Mouse (Mus musculus) heart, postnatal 10 days (tissue): ENCODE measurements around the gene Gpr176. TPM values are rescaled to one million over a fixed set of nuclear protein-coding genes. Genes with fewer than 3 reads are reported as not detected.

Experiments used
- DNase-seq, 2 experiments: peaks; one replicate each; pipeline ENCODE4 v3.0.0; 2021
- intact Hi-C: fragments of 180-260 bp; cut with DNase I; formaldehyde crosslinking; loops from one replicate; pipeline ENCODE4 v1.15.1; 2025
- total RNA-seq, 2 experiments: library from RNA; stranded (reverse); gene quantifications; 2 replicates each; pipeline ENCODE4 v1.2.3; 2021

Gpr176 gene
- total RNA-seq, 2 experiments from 2014 or later: 0.20 to 0.31 TPM

GRCm38 (mm10) chr2:118375522-118375921, 2.3 kb upstream of the Gpr176 start:
- no peak for DNase-seq
- intact Hi-C loops: no loop called here

- peak; percentile 67 to 72 for DNase-seq
- intact Hi-C loops: no loop called here
Observed at GRCm38 (mm10) chr2:118373572-118374279, 507 bp upstream of the Gpr176 start.

- peak in 1 of 2 experiments; percentile 2 for DNase-seq
- intact Hi-C loops: no loop called here
Observed at GRCm38 (mm10) chr2:118372561-118372900, 688 bp downstream of the Gpr176 start.

GRCm38 (mm10) chr2:118371841-118372240, 1.4 kb downstream of the Gpr176 start:
- no peak for DNase-seq
- intact Hi-C loops: no loop called here

GRCm38 (mm10) chr2:118355138-118355719, 18.0 kb downstream of the Gpr176 start:
- intact Hi-C loops: no loop called here
- no peak for DNase-seq

- intact Hi-C loops: no loop called here
Observed at GRCm38 (mm10) chr2:118353916-118354403, 19.3 kb downstream of the Gpr176 start.

GRCm38 (mm10) chr2:118353498-118353897, 19.7 kb downstream of the Gpr176 start:
- DNase-seq: peak in 1 of 2 experiments; percentile 3
- intact Hi-C loops: no loop called here

More at GRCm38 (mm10) chr2:118353916-118354403, 19.3 kb downstream of the Gpr176 start:
- peak; percentile 19 to 21 for DNase-seq

GRCm38 (mm10) chr2:118345535-118345934, 27.7 kb downstream of the Gpr176 start:
- intact Hi-C loops: no loop called here
- no peak for DNase-seq

GRCm38 (mm10) chr2:118343897-118344296, 29.3 kb downstream of the Gpr176 start:
- intact Hi-C loops: no loop called here

GRCm38 (mm10) chr2:118341295-118341694, 31.9 kb downstream of the Gpr176 start:
- intact Hi-C loops: no loop called here
- DNase-seq: no peak

More at GRCm38 (mm10) chr2:118343897-118344296, 29.3 kb downstream of the Gpr176 start:
- no peak for DNase-seq

- intact Hi-C loops: loop anchor here (1.0 kb wide), 1 partner anchor 73 kb away; no protein-coding TSS in a partner anchor
- DNase-seq: peak; percentile 6 to 11
Observed at GRCm38 (mm10) chr2:118336084-118336483, 37.1 kb downstream of the Gpr176 start.

- intact Hi-C loops: no loop called here
- DNase-seq: no peak
Observed at GRCm38 (mm10) chr2:118322663-118323062, 50.6 kb downstream of the Gpr176 start.

- no peak for DNase-seq
- intact Hi-C loops: no loop called here
Observed at GRCm38 (mm10) chr2:118321804-118322203, 51.4 kb downstream of the Gpr176 start.

- DNase-seq: no peak
- intact Hi-C loops: no loop called here
Observed at GRCm38 (mm10) chr2:118321094-118321493, 52.1 kb downstream of the Gpr176 start.

GRCm38 (mm10) chr2:118320519-118320918, 52.7 kb downstream of the Gpr176 start:
- DNase-seq: no peak
- intact Hi-C loops: no loop called here

GRCm38 (mm10) chr2:118319176-118319575, 54.0 kb downstream of the Gpr176 start:
- DNase-seq: no peak

GRCm38 (mm10) chr2:118316939-118317338, 56.3 kb downstream of the Gpr176 start:
- intact Hi-C loops: no loop called here
- no peak for DNase-seq

More at GRCm38 (mm10) chr2:118319176-118319575, 54.0 kb downstream of the Gpr176 start:
- intact Hi-C loops: no loop called here

GRCm38 (mm10) chr2:118315656-118316402, 57.4 kb downstream of the Gpr176 start:
- no peak for DNase-seq
- intact Hi-C loops: no loop called here

- no peak for DNase-seq
- intact Hi-C loops: no loop called here
Observed at GRCm38 (mm10) chr2:118307561-118307960, 65.7 kb downstream of the Gpr176 start.

- intact Hi-C loops: no loop called here
- no peak for DNase-seq
Observed at GRCm38 (mm10) chr2:118306966-118307365, 66.3 kb downstream of the Gpr176 start.

- DNase-seq: no peak
- intact Hi-C loops: no loop called here
Observed at GRCm38 (mm10) chr2:118306522-118306895, 66.7 kb downstream of the Gpr176 start.
